Comparison of ENCODE assay signal across 8 mouse cellular contexts in genomic region chr19:3575632-3576384, GRCm38 (mm10). TPM values are rescaled to one million over a fixed set of nuclear protein-coding genes. Genes with fewer than 3 reads are reported as not detected.
DNase-seq lines count a peak whose midpoint lies in the region; ATAC-seq and TF ChIP-seq lines count a peak whose summit lies in the region.

Gene Ppp6r3, minus strand, starts transcription at chr19:3575749.

- peak within 1 kb of the TSS; percentile 75 for H3K27ac ChIP-seq in cortical plate, adult 2 months (ENCODE audit: insufficient read depth, low read length)

- no peaks in the 10 kb centered on the region for H3K27me3 ChIP-seq in megakaryocyte, embryonic 14.5 days (replicated peaks)

- peak; percentile 85 for TF ChIP-seq POLR2A in cortical plate, adult 2 months (IDR thresholded peaks at IDR 0.05; ENCODE audit: extremely low read depth, insufficient read depth, low read length)

- H3K36me3 ChIP-seq in megakaryocyte, embryonic 14.5 days (replicated peaks; ENCODE audit: low read length): peaks cover 8% of the 10 kb centered on the region

- TF ChIP-seq CTCF in cortical plate, adult 2 months (IDR thresholded peaks at IDR 0.05; ENCODE audit: extremely low read depth, insufficient read depth, low read length): no peak

- peak; percentile 93 for ATAC-seq in activated CD4-positive, CD25-positive, alpha-beta regulatory T cell, adult 4 months

- DNase-seq in gastrocnemius, adult 8-10 months (ENCODE audit: low spot score in 2 of 2): peak; percentile 97
- peak; percentile 96 for DNase-seq in hindlimb bud, embryonic 11.5 days (ENCODE audit: extremely low spot score, low read depth, low spot score)
- DNase-seq in left cerebral cortex, adult 8-10 months (ENCODE audit: low spot score in 2 of 2): peak; percentile 94 to 98
- peak; percentile 99 for DNase-seq in right cerebral cortex, postnatal 10 days (ENCODE audit: low spot score in 2 of 2)
- DNase-seq in urinary bladder, postnatal 25 days (ENCODE audit: low spot score): peak; percentile 91

- H3K4me3 ChIP-seq in cortical plate, adult 2 months (ENCODE audit: insufficient read depth, low read length): peak within 1 kb of the TSS; percentile 36
- peak within 1 kb of the TSS; percentile 97 for H3K4me3 ChIP-seq in megakaryocyte, embryonic 14.5 days (replicated peaks)

- peaks cover 5% of the 10 kb centered on the region; the same call in 1 of the 2 replicates for H3K4me1 ChIP-seq in cortical plate, adult 2 months (ENCODE audit: control insufficient read depth, insufficient read depth, low read length)
- peaks cover 62% of the 10 kb centered on the region for H3K4me1 ChIP-seq in megakaryocyte, embryonic 14.5 days

- no peaks in the 10 kb centered on the region for H3K9me3 ChIP-seq in megakaryocyte, embryonic 14.5 days

RNA-seq across cellular contexts. Expression of gene Ppp6r3, which starts in this region (rescaled TPM):
- 10 to 100 TPM; 63.1 to 63.2 TPM for polyA plus RNA-seq in activated CD4-positive, CD25-positive, alpha-beta regulatory T cell, adult 4 months (2017; shearing (Covaris generic))
- polyA plus RNA-seq in cortical plate, adult 2 months (2012; rRNA removed): 72.4 and 73.4 TPM in 2 replicates
- total RNA-seq in gastrocnemius, adult 8-10 months (2022): 10 to 100 TPM; 54.6 to 64.5 (median 59.5) TPM
- total RNA-seq in left cerebral cortex, adult 8-10 months (2022): 10 to 100 TPM; 71.6 to 80.7 (median 78.8) TPM
- polyA plus RNA-seq in megakaryocyte, embryonic 14.5 days (2012; ENCODE audit: insufficient read depth, low replicate concordance): 17.5 and 45.1 TPM in 2 replicates

Comparison
In these comparisons a context has a peak if more than half of its experiments do, and no peak if none do; other contexts are left out.
1. Peak in every context shown above with its lines: DNase-seq, ATAC-seq, H3K4me3 ChIP-seq and H3K27ac ChIP-seq.